Mouse (Mus musculus) large intestine, adult 2 months (tissue): ENCODE data around the gene Prr29. TPM values are rescaled to one million over a fixed set of nuclear protein-coding genes. Genes with fewer than 3 reads are reported as not detected.
"Not testable (repeated sequence)": the region's sequence is repeated elsewhere in the genome, so short reads cannot be mapped to it uniquely, and the experiment has no call there.

Source experiments
- DNase-seq: peaks from one replicate; pipeline ENCODE4 v3.0.0-alpha.2; 2012; ENCODE audit warnings: low read depth, low spot score
- WGBS: fragments of 180-500 bp; shearing (Covaris S2); methylation state at CpG from one replicate; pipeline ENCODE4 v1.1.7; 2018; 5-methylcytosine and 5-hydroxymethylcytosine counted together
- polyA plus RNA-seq: library from polyadenylated mRNA; depleted of rRNA; stranded (reverse); fragments of >200 nt; gene quantifications from 2 replicates; pipeline ENCODE4 v1.2.3, GENCODE M21; 2012; rRNA removed

Prr29 gene
- polyA plus RNA-seq, result 0.80 and 2.1 TPM in 2 replicates

DNA sequence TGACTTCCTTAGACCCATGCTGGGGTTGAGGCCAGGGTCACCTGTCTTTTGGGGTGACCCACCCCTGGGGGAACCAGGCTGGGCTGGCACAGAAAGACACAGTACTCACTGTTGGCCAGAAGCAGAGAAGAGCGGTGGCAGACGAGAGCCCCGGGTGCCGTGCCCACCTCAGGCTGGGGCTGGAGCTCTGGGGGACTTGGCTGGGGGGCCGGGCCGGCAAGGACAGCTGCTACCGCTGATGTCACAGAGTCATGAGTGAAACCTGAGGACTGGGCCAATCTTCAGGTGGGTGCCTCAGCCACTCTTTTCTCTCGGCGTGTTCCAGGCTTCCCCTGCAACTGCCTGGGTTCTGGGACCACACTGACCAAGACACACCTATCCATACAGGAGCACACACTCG lies at the start of gene Prr29:
Gene Prr29 (plus strand): TSS at position 107 of the 400 bp plus-strand sequence.
- 57% methylated on average over 10 of the region's 10 CpGs for WGBS
- no peak for DNase-seq

DNA sequence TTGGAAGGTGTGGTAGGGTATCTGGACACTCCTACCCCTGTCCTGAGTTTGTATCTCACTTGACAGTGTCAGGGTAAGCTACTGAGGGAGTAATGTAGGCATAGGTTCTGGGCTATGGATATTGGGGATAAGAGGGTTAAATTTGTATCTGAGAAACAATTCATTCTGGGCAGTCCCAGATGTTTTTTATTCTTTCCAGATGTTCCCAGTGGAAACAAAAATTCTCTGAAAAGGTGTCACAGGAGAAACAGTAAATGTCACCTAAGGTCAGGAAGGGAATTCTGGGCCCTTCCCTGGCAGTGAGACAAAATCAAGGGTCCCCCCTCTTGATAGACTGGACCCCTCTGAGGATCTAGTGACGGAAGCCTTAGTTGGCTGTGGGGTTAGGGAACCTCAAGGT lies 48.9 kb upstream of the Prr29 start:
- 81% methylated on average over 1 of the region's 1 CpGs for WGBS

DNA sequence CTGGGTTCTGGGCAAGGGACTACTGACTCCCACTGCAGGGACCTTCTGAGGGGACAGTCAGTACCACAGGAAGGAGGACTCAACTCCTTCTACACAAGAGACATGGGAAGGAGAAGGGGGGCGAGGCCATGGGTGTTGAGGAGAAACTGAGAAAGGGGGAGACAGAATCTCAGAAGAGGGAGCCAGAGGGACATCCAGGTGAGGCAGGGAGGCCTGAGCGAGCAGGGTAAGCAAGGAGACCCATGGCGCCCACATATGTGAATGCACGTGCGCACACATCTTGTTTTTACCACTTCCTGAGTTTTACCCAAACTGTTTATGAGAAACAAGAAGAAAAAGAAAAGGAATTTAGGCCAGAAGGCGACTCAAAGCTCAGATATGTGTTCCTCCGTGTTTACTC lies 47.5 kb upstream of the Prr29 start:
- DNase-seq, result no peak
- 72% methylated on average over 7 of the region's 7 CpGs for WGBS

More for the DNA sequence above, 48.9 kb upstream of the Prr29 start:
- DNase-seq, result no peak

DNA sequence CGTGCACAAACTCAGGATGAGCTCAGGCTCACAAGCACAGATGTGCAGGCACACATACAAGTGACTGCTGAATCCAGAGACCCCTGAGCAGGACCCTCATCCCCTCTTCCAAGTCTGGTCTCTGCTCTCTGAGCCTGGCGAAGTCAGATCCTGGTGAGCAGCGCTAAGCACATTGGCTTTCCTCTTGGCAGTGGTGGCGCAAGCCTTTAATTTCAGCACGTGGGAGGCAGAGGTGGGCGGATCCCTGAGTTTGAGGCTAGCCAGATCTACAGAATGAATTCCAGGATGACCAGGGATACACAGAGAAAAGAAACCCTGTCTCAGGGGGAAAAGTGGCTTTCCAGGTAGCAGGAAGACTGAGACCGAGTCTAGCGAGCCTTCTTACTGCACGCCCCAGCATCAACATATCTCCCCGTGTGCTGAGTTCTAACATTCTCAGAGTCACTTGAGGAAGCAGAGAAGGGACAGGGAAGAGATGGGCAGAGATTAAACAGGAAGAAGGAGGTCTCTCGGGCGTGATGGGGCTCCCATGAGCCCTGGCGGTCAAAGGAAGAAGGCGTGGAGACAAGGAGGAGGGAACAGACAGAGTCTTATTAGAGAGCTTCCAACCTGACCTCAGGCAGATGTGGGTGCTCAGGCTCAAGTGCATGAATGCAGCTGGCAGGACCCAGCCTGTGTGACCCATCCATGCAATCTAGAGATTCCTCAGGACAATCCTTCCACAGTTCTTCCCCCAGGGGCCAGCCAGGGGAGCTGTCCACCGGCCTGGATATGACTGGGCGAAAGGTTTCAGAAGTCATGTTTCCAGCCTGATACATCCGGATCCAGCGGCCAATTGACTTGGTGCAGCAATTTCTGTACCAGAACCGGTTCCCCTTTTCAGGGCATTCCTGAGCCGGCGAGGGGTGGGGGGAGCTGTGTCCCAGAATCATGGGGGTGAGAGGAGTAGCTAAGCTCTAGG lies 46.6 kb upstream of the Prr29 start:
- WGBS, result 49% methylated on average over 21 of the region's 21 CpGs
- no peak for DNase-seq

DNA sequence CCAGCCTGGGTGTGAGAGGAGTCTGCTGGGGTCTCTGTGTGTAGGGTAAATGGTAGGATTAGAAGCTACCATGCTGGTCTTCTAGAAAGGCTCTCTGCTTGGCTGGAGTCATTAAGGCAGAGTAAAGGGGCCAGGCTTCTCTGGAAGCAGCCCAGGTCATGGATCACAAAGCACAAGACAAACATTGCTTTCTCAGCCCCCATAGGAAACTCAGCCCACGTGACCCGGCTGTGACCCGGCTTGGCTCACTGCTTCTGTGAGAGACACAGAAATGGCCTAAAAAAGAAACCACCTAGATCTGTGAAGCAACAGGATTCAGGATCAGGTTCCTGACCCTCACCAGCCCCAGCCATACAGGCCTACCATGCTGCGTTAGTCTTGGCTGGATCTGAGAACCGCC lies 40.4 kb upstream of the Prr29 start:
- WGBS, result 71% methylated on average over 5 of the region's 5 CpGs

DNA sequence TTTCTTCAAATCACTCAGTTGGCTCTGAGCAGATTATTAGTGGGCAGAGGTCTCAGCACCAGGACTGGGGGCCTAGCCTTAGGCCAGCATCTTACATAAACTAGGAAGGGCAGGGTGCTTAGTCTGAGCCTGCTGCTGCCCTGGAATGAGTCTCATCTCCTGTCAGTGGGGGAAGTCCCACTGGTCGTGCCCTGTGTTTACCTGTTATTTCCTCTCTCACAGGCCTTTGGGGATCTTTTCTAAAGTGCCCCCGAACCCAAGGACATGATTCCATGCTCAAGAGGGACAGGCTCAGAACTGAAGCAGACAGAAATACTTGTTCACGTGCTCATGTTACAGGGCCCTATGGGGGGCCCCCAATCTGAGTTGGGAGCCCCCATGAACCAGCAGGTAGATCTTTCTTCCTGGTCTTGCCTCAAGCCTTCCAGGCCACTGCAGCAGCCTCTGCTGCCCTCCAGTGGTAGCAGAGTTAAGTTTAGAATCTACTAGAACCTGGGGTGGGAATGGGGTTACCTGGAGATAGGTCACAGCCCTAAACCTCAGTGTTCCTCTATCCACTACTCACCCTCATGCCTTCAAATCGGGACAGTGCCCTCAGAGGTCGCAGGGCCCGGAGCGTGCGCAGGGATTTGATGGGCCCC lies 39.6 kb upstream of the Prr29 start:
- 62% methylated on average over 8 of the region's 8 CpGs for WGBS
- DNase-seq, result peak; percentile 19

More for the DNA sequence above, 40.4 kb upstream of the Prr29 start:
- DNase-seq, result no peak

DNA sequence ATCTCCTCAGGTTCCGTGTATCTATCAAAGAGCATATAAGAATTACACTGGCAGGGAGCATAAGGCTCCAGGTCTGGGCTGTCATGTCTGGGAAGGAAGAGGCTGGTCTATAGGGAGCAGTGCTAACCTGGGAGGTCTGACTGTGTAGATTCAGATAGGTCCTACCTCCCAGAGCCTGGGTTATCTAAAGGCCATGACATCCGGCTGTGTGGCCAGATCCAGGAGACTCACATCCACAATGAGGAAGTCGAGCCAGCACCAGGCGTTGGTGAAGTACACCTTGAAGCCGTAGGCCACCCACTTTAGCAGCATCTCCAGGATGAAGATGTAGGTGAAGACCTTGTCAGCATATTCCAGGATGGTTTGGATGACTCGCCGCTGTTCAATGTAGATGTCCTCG lies 38.8 kb upstream of the Prr29 start:
- WGBS, result 80% methylated on average over 8 of the region's 8 CpGs
- no peak for DNase-seq

DNA sequence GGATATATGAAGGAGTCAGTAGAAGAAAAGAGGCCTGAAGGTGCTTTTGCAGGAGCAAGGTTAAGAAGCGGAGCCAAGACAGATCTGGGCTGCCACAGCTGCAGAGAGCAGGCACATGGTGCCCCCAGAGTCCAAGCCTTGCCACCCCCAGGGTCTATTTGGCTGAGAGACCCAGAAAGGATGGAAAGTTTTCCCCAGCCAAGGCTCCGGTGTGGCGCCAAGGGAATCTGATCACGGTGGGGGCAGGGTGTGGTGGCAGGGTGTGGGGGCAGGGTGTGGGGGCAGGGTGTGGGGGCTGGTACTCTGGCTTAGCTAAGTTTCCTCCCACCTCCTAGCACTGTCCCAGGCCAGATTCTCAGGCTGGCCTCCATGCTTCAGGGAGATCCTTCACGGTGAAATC lies 36.8 kb upstream of the Prr29 start:
- DNase-seq, result no peak
- 59% methylated on average over 5 of the region's 5 CpGs for WGBS

DNA sequence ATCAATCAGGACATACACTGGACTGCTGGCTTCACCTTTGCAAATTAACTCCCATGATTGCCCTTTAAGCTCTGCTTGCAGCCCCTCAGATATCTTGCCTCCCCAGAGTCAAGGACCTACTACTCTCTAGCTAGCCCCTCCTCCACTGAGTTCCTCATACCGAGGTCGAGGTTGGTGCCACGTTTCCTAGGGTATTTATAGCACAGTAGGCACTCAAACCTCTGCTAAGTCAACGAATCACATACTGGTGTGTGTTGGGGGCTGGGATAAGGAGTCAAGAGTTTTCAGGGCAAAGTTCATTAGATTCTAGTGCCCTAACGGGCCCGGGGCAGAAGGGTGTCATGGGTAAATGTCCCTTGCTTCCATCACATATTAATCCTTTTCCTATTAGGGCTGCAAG lies 36.1 kb upstream of the Prr29 start:
- 16% methylated on average over 6 of the region's 6 CpGs for WGBS
- no peak for DNase-seq

DNA sequence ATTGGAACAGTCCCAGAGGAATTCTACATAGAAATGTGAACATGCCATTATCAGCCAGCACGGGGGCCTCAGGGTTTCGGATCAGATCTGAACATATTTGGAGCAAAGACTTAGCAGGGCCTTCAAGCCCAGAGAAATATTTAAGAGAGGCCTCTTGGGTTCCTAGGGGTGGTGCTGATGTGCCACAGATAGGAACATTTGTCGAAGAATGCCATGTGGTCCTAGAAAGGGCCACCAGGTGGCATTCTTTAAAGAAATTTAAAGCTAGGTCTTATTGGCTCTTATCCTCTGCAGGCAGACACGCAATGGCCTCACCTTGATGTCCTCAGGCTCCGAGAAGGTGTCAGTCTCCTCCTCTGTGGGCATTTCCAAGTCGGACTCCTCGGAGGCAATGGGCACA lies 35.6 kb upstream of the Prr29 start:
- WGBS, result 39% methylated on average over 7 of the region's 7 CpGs
- no peak for DNase-seq

DNA sequence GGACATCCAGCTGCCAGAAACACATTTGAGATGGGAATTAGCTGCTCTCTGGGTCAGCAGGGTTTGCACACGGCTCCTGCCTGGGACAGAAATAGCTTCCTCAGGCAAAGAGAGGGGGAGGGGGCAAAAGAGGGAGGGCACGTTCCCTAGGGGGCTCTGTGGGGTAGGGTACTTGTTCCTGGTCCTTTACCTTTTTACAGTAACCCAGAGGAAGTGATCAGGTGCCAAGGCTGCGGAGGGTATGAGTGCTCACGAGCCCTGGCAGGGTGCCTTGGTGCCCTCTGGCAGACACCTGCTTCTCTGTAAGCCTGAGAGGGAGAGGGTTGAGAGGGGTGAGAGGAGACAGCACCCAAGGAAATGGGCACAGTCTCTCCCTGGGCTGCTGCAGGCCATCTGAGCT lies 32.8 kb upstream of the Prr29 start:
- WGBS, result 27% methylated on average over 4 of the region's 4 CpGs
- DNase-seq, result no peak

DNA sequence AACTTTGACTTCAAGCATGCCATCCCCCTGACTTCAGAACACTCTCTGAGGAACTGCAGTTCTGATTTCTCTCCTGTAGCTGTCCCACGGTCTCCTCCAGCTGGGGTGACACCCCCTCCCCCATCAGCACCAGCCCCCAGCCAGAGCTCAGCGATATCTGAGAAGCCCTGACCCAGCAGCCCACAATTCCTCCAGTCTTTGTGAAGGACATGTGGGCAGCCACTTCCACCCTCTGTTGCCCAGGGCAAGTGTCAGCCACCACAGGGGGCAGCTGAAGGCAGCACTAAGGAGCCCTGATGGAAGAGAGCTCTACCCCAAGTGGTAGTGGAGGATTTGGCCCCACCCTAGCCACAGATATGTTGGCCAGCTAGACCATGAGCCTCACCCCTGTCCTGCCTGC lies 31.2 kb upstream of the Prr29 start:
- no peak for DNase-seq
- WGBS, result 12% methylated on average over 2 of the region's 2 CpGs

DNA sequence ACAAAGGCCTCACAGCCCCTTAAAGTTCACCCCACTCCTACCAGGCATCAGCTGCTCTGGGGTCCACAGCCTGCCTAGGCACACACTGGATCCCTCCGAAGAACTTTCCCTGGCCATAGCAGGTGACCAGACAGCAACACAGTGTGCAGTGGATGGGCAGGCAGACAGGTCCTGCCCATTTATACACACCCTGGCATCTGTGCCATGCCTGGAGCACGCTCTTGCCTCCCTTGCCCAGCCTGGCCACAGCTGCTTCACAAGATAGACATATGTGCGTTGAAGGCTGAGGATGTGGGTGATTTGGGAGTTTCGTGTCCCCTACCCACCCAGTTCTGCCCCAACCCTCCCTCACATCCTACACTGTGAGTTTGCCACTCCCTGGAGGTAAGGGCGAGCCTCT lies 27.2 kb upstream of the Prr29 start:
- DNase-seq, result no peak
- 63% methylated on average over 5 of the region's 5 CpGs for WGBS

DNA sequence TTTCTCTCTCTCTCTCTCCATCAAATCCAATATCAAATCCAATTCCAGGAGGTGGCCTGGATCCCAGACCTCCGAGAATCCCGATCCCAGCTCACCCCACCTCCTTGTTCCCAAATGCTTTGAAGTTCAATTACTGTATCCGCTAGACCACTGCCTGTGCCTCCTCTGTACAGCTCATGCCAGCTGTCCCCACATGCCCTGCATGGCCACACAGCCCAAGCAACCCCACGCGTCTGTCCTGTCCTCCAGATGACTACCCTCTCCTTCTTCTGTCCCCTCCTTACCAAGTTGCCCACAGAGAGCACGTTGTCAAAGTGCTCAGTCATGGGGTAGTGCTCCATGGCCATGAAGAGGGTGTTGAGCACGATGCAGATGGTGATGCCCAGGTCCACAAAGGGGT lies 26.4 kb upstream of the Prr29 start:
- 75% methylated on average over 7 of the region's 7 CpGs for WGBS
- DNase-seq, result no peak

DNA sequence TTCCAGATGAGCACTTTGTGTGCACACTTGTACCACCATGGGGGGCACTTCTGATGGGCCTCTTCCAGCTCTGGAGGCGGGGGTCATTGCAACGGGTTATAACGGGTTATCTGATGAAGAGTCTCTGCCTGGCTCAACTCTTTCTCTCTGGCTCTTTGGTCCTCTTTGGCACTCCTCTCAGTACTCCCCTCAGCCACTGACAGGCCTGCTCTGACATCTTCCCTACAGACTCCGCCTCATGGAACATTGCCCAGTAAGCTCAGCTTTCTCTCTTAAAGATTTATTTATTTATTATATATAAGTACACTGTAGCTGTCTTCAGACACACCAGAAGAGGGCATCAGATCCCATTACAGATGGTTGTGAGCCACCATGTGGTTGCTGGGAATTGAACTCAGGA lies 25.9 kb upstream of the Prr29 start:
- not testable (repeated sequence) for DNase-seq
- WGBS, result 77% methylated on average over 4 of the region's 4 CpGs

DNA sequence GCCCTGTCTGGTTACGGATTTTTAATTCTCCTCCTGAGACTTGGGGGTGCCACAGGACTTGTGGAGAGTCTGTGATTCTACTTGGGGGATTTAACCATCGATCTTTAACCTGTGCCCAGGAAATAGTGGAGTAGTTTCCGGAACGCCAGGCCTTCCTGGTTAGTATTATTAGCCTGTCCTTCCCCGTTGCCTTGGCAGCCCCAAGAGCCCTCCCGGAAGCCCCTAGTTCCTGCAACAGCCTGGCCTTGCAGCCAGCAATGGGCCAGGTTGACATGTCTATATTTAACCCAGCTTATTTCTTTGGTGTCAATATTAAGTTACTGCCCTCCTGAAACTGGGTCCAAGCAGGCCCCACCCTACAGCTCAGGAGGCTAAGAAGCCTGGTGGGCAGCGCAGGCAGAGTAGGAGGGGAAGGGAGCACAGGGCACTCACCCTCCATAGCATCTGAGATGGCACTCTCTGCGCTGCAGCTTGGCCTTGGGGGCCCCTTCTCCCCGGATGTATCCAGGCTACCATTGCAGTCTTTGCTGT lies 24.2 kb upstream of the Prr29 start:
- WGBS, result 73% methylated on average over 9 of the region's 9 CpGs
- no peak for DNase-seq

DNA sequence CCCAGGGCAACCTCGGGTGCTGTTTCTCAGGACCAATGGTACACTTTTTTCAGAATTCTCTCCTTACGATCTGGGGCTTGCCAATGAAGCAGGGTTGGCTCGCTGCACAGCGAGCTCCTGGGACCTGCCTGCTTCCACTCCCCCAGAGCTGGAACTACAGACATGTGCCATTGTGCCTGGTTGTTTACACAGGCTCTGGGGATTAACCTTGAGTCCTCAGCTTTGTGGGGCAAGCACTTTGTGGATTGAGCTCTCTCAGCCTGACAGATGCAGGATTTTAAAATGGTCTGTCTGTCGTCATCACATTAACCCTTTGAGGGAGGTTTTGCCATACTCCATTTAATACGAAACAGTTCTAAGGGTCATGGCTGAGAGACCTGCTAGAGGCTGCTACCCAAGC lies 20.4 kb upstream of the Prr29 start:
- 21% methylated on average over 6 of the region's 6 CpGs for WGBS
- no peak for DNase-seq

DNA sequence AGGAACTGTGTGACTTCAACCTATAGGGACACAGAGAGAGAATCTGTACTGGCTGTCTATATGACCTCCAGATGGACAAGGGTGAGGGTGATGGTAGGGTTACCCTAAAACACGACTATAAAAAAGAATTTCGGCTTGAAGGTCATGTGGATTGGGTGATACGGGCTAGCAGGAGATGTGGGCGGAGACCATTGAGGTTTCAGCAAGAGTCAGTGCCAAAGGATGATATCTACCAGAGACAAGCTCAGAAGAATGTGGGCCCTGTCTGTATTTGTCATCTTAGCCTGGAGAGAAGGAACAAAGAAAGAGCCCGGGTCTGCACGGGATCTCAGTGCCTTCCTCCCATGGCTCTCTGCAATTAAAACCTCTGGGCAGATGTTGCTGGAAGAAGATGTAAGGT lies 15.5 kb upstream of the Prr29 start:
- DNase-seq, result no peak
- WGBS, result 68% methylated on average over 6 of the region's 6 CpGs

DNA sequence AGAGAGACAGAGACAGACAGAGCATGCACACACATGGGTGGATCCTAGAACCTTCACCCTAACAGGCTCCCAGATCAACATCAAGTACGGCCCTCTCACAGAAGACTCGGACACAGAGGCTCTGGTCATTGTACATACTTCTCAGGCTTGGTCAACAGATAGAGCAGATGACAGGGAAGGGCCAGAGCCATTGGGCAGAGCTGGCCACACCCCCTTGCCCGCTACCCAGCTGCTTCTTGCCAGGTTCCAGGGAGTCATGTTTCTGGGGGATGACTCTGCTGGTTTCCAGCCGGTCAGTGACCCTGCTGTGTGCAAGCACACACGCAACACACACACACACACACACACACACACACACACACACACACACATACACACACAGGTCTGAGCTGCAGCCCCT lies 14.4 kb upstream of the Prr29 start:
- no peak for DNase-seq
- 45% methylated on average over 5 of the region's 5 CpGs for WGBS

DNA sequence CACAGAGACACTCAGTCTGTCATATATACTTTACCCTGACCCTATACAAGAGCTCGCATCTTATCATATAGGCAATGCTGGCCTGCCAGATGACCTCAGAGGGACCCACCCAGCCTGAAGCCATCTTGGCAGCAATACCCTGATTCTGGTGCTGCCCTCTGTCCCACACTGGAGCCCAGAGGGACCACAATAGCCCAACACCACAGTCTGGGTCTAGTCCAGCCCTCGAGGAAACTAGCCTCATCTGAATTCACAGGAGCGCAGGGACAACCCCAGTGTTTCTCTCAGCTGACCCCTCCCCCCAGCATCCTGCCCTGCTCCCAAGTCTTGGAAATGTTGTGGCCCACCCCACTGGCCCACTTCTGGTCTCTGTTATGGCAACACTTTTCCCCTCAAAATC lies 14.0 kb upstream of the Prr29 start:
- 62% methylated on average over 3 of the region's 3 CpGs for WGBS
- no peak for DNase-seq

DNA sequence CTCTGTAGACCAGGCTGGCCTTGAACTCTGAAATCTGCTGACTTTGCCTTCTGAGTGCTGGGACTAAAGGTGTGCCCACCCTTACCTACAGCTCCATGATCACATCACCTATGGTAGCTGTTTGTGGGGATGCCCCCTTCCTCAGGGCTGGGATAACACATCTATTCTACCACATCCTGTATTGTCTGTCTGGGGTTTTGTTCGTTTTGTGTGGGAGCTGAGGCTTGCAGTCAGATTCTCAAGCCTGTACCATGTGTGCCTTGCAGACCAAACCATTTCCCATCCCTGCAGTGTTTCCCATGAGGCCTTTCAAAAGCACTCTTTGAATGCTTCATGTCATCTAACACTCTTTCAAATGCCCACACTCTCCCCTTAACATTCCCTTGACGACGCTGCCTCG lies 13.3 kb upstream of the Prr29 start:
- DNase-seq, result no peak
- WGBS, result 82% methylated on average over 4 of the region's 4 CpGs
